Mouse (Mus musculus) hematopoietic multipotent progenitor cell, adult 10-12 weeks (in vitro differentiated cells): ENCODE results near the gene Thyn1. TPM values are rescaled to one million over a fixed set of nuclear protein-coding genes. Genes with fewer than 3 reads are reported as not detected.

Experiments used
- polyA plus RNA-seq: library from polyadenylated mRNA; stranded (reverse); fragments of >175 nt; gene quantifications from 2 replicates; pipeline ENCODE4 v1.2.3, GENCODE M21; 2012; ENCODE audit warnings: low replicate concordance

Gene Thyn1
- 0.81 and 2.4 TPM in 2 replicates for polyA plus RNA-seq

DNA sequence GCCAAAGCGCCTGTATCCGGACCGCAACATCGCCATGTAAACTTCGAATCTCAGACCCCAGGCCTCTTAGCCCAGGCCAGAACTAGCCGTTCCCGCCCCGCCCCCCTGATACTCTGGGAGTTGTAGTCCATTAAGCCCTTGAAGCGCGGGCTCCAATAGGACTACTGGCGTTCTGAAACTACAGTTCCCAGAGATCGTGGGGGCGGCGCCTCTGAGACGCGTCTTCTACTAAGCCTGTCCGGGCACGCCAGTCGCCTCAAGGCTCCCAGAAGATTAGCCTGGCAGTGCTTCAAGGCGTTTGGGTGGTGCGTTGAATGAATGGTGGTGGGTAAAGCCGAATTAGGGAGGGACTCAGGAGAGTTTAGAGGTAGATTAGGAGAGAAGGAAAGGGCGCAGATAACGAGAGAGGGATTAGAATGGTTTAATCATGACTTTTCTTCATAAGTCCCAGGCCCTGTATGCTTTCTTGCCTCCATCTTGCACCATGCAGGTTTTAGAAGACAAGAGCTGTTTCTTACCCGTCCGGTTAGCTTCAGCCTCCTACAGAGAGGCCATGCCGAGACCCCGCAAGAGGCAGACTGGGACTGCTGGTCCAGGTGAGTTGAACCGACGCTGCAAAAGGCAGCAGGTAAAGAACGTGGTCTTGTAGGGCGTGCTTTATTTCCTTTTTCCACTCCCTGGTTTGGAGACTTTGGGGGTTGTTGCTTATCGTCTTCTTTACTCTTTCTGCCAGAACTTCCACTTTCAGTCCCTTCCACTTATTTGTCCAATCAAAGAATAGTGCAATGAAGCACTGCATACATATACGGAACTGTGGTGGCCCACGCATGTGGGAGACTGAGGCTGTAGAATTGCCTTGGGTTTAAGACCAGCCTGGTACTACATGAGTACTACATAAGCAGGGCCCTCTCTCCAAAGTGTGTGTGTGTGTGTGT lies at the start of gene Thyn1, which contains the start of gene Acad8:
Thyn1 (plus strand) TSS at position 250 of the 935 bp plus-strand sequence.
Acad8 (minus strand) TSS at position 106 of the 935 bp plus-strand sequence.

DNA sequence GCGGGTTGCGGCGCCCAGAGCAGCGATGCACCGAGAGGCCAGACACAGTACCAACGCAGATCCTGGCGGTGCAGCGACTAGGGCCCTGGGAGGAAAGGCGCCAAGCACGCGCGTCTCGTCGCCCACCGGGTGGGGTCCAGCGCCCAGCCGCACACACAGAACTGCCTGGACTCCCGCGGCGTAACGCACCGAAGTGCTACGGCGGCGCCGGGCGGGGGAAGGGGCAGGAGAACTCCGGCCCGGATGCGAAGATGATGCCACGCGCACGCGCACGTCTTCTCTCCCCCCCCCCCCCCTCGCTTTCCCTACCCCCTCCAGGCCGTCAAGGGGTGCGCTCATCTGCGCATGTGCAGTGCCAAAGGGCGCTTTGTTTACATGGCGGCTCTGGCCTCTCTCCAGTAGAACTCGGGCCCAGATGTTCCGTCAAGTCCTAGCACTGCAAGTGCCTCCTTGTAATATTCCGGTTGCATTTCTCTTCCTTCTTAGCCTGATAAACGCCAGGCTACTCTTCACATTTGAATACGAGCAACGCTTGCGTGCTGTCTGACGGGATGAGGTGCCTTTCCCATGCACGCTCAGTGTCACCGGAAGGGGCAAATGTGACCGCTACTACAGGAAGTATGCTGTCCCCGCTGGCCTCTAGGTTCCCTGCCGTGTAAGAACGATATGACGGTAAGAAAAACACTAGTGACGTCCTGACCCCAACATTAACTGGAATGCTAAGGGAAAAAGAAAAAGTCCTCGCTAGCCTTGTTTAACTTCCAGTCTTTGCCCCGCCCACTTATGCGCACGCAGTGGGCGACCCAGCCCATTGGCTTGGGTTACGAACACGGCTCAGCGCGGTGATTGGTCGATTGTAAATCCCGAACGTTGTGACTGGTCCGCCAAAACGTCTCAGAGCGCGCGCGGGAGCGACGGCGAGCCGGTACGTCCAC lies 30.6 kb downstream of the Thyn1 start, which contains the start of the genes Vps26b and Ncapd3:
Vps26b (minus strand) TSS at position 238 of the 935 bp plus-strand sequence.
Ncapd3 (plus strand) TSS at position 348 of the 935 bp plus-strand sequence.

Other genes with a start within 250 kb of the Thyn1 start
- gene Glb1l2, start 193.2 kb upstream of the Thyn1 start, polyA plus RNA-seq: not detected in 2 replicates
- not detected in 2 replicates for gene Glb1l3, start 138.8 kb upstream of the Thyn1 start, polyA plus RNA-seq
- not detected in 2 replicates for gene Gm1110, start 76.6 kb upstream of the Thyn1 start, polyA plus RNA-seq
- 0.63 and 0.75 TPM in 2 replicates for gene Acad8, start 144 bp upstream of the Thyn1 start, polyA plus RNA-seq
- 16.2 and 44.8 TPM in 2 replicates for gene Vps26b, start 30.4 kb downstream of the Thyn1 start, polyA plus RNA-seq
- gene Ncapd3, start 30.5 kb downstream of the Thyn1 start, polyA plus RNA-seq: 0.85 and 3.2 TPM in 2 replicates
- gene Jam3, start 155.7 kb downstream of the Thyn1 start, polyA plus RNA-seq: 0.22 TPM in 1 of 2 replicates, not detected in the other